Mouse (Mus musculus): Measurements from ENCODE around the gene Spdye4b.
"Not testable (repeated sequence)": the region's sequence is repeated elsewhere in the genome, so short reads cannot be mapped to it uniquely, and the experiment has no call there.

- not testable (repeated sequence) for TF ChIP-seq POLR2A (IDR thresholded peaks at IDR 0.05; ENCODE audit: insufficient read depth, low read depth, low read length); CTCF (IDR thresholded peaks at IDR 0.05); EP300 (IDR thresholded peaks at IDR 0.05; ENCODE audit: insufficient read depth, low read depth, low read length)
Measured at GRCm38 (mm10) chr5:143194747-143195146, 13.9 kb downstream of the Spdye4b start.

Data from heart, adult 2 months (tissue).